Mouse (Mus musculus) stomach, postnatal 0 days (tissue): ENCODE data around the gene Hap1. TPM values are rescaled to one million over a fixed set of nuclear protein-coding genes. Genes with fewer than 3 reads are reported as not detected.
A peak's percentile ranks its signal among the peaks of the same experiment; 100 is the strongest.

Source experiments
- ATAC-seq: fragments of 200-750 bp; cut with Nextera tagmentation; 2 replicates; pipeline ENCODE4 v1.8.0; 2017; ENCODE audit not compliant: low FRiP score, low TSS enrichment
- DNase-seq: peaks from one replicate; pipeline ENCODE4 v3.0.0-alpha.2; 2016; ENCODE audit warnings: low spot score
- H3K27ac ChIP-seq: fragments of 300-500 bp; sonication (generic); replicated peaks from 2 replicates; pipeline ENCODE4 v1.5.1; 2014; ENCODE audit warnings: mild to moderate bottlenecking, control low read depth
- H3K27me3 ChIP-seq: fragments of 300-500 bp; sonication (generic); 2 replicates; pipeline ENCODE4 v1.6.1; 2014; ENCODE audit warnings: low read length; ENCODE audit not compliant: control insufficient read depth, insufficient read depth
- H3K36me3 ChIP-seq: fragments of 300-500 bp; sonication (generic); 2 replicates; pipeline ENCODE4 v1.6.1; 2014; ENCODE audit warnings: low read length, mixed read lengths; ENCODE audit not compliant: control insufficient read depth, insufficient read depth
- H3K4me1 ChIP-seq: fragments of 300-500 bp; sonication (generic); replicated peaks from 2 replicates; pipeline ENCODE4 v1.6.1; 2014; ENCODE audit warnings: antibody characterized with exemption; ENCODE audit not compliant: control insufficient read depth, insufficient read depth
- H3K4me2 ChIP-seq: fragments of 300-500 bp; sonication (generic); replicated peaks from 2 replicates; pipeline ENCODE4 v1.6.1; 2014; ENCODE audit warnings: low read depth, mild to moderate bottlenecking, control low read depth, moderate library complexity
- H3K4me3 ChIP-seq: fragments of 300-500 bp; sonication (generic); 2 replicates; pipeline ENCODE4 v1.5.1; 2014; ENCODE audit warnings: low read depth, low read length, control low read depth
- H3K9ac ChIP-seq: fragments of 300-500 bp; sonication (generic); 2 replicates; pipeline ENCODE4 v1.6.1; 2014; ENCODE audit warnings: mild to moderate bottlenecking, low read length, control low read depth, mixed read lengths
- H3K9me3 ChIP-seq: fragments of 300-500 bp; sonication (generic); 2 replicates; pipeline ENCODE4 v1.6.1; 2016; ENCODE audit warnings: low read length; ENCODE audit not compliant: control insufficient read depth
- CTCF ChIP-seq: IDR thresholded peaks from 2 replicates; pipeline ENCODE4 v1.5.1; 2016; ENCODE audit warnings: antibody characterized with exemption, low read depth, mild to moderate bottlenecking, moderate library complexity
- EP300 ChIP-seq: optimal IDR thresholded peaks from 2 replicates; pipeline ENCODE3; 2016; ENCODE audit warnings: antibody characterized with exemption
- WGBS: fragments of 180-500 bp; shearing (Covaris S2); extraction: QIAGEN DNeasy Blood & Tissue Kit; methylation state at CpG from one replicate; pipeline ENCODE4 v1.1.7; 2014; 5-methylcytosine and 5-hydroxymethylcytosine counted together
- polyA plus RNA-seq: library from polyadenylated mRNA; unstranded; fragments of >200 nt; fragmentation: Nextera tagmentation; extraction: Ambion mirVana; gene quantifications from 2 replicates; pipeline ENCODE4 v1.2.1, GENCODE M21; 2015

Gene Hap1
- polyA plus RNA-seq: 7.9 and 10.1 TPM in 2 replicates

- H3K27me3 ChIP-seq: peaks cover 3% of the 10 kb centered on the region; the same call in 1 of the 2 replicates
- H3K4me3 ChIP-seq: peak within 1 kb of the TSS; percentile 66
These were observed at the start of gene Hap1 for GRCm38 (mm10) chr11:100355972-100356818. Hap1 (minus strand) TSS chr11:100356128.

GRCm38 (mm10) chr11:100404456-100405074 lies 48.6 kb upstream of the Hap1 start:
- Histone ChIP-seq H3K27me3 (no peaks in the 10 kb centered on the region), H3K36me3 (no peaks in the 10 kb centered on the region; the same call in 1 of the 2 replicates), H3K4me1 (peaks cover 12% of the 10 kb centered on the region; the same call in 1 of the 2 replicates), H3K9me3 (no peaks in the 10 kb centered on the region), H3K9ac (no peak overlapping the region), H3K4me3 (no peak overlapping the region), H3K4me2 (no peak overlapping the region), H3K27ac (no peak overlapping the region)
- ATAC-seq (no peak), DNase-seq (no peak)
- no peak for TF ChIP-seq EP300
- TF ChIP-seq CTCF: no peak
- 93% methylated on average over 3 of the region's 3 CpGs for WGBS

More at GRCm38 (mm10) chr11:100355972-100356818, at the start of gene Hap1:
- TF ChIP-seq CTCF (no peak), EP300 (no peak)
- peak within 1 kb of the TSS; percentile 100 for H3K4me2 ChIP-seq
- no peaks in the 10 kb centered on the region for H3K36me3 ChIP-seq
- no peaks in the 10 kb centered on the region for H3K9me3 ChIP-seq
- H3K9ac ChIP-seq: peak within 1 kb of the TSS; percentile 61
- H3K27ac ChIP-seq: 0 out of 2 replicates have a peak within 1 kb of the TSS, but pooled peaks have one; percentile 24
- DNase-seq (peak; percentile 76), ATAC-seq (peak; percentile 63)
- no peaks in the 10 kb centered on the region for H3K4me1 ChIP-seq
- WGBS: 3% methylated on average over 46 of the region's 49 CpGs

GRCm38 (mm10) chr11:100403445-100404134 lies 47.7 kb upstream of the Hap1 start:
- Histone ChIP-seq H3K27me3 (no peaks in the 10 kb centered on the region), H3K4me3 (no peak overlapping the region), H3K4me1 (peaks cover 12% of the 10 kb centered on the region; the same call in 1 of the 2 replicates), H3K9ac (no peak overlapping the region), H3K4me2 (no peak overlapping the region), H3K27ac (peak overlapping the region; percentile 88), H3K36me3 (no peaks in the 10 kb centered on the region; the same call in 1 of the 2 replicates), H3K9me3 (no peaks in the 10 kb centered on the region)
- DNase-seq (peak; percentile 50), ATAC-seq (no peak)
- WGBS: 36% methylated on average over 10 of the region's 10 CpGs
- no peak for TF ChIP-seq CTCF

GRCm38 (mm10) chr11:100402682-100403081 lies 46.8 kb upstream of the Hap1 start:
- H3K4me3 ChIP-seq: no peak overlapping the region
- WGBS: 56% methylated on average over 2 of the region's 2 CpGs
- no peak for TF ChIP-seq EP300
- TF ChIP-seq CTCF: no peak
- peak overlapping the region; percentile 27 for H3K4me2 ChIP-seq
- H3K4me1 ChIP-seq: peaks cover 12% of the 10 kb centered on the region; the same call in 1 of the 2 replicates
- H3K9ac ChIP-seq: peak overlapping the region; percentile 31; the same call in 1 of the 2 replicates
- H3K27me3 ChIP-seq: no peaks in the 10 kb centered on the region
- peak overlapping the region; percentile 88 for H3K27ac ChIP-seq
- ATAC-seq (peak; percentile 77), DNase-seq (peak; percentile 92)
- no peaks in the 10 kb centered on the region; the same call in 1 of the 2 replicates for H3K36me3 ChIP-seq
- H3K9me3 ChIP-seq: no peaks in the 10 kb centered on the region

- Histone ChIP-seq H3K4me2 (peak overlapping the region; percentile 27), H3K9ac (peak overlapping the region; percentile 31; the same call in 1 of the 2 replicates), H3K4me3 (no peak overlapping the region), H3K9me3 (no peaks in the 10 kb centered on the region), H3K36me3 (no peaks in the 10 kb centered on the region; the same call in 1 of the 2 replicates), H3K27ac (peak overlapping the region; percentile 88), H3K27me3 (no peaks in the 10 kb centered on the region), H3K4me1 (peaks cover 12% of the 10 kb centered on the region; the same call in 1 of the 2 replicates)
- 32% methylated on average over 6 of the region's 6 CpGs for WGBS
- DNase-seq (peak; percentile 42), ATAC-seq (no peak)
- TF ChIP-seq CTCF (no peak), EP300 (no peak)
These were observed 46.3 kb upstream of the Hap1 start for GRCm38 (mm10) chr11:100402240-100402639.
